Mouse (Mus musculus) megakaryocyte-erythroid progenitor cell, adult 5-6 weeks (primary cell): ENCODE results near the gene Mknk2. TPM values are rescaled to one million over a fixed set of nuclear protein-coding genes. Genes with fewer than 3 reads are reported as not detected.

Experiments used
- ATAC-seq: replicated peaks from 2 replicates; pipeline ENCODE4 v1.8.0; 2016; ENCODE audit warnings: mild to moderate bottlenecking, inconsistent platforms; ENCODE audit not compliant: severe bottlenecking, poor library complexity, low FRiP score, low TSS enrichment
- total RNA-seq, 2 experiments: library from RNA; stranded (forward) in 1 of 2; stranded (reverse) in 1 of 2; fragments of 200-1000, 215-1000 nt in 1 of 2; fragments of >200 nt in 1 of 2; fragmentation: Nextera tagmentation in 1 of 2; gene quantifications; 2 replicates each; pipeline ENCODE4 v1.2.3; 2014 to 2017

The Mknk2 gene
- total RNA-seq, 2 experiments from 2014 or later = 117 to 158 TPM

- no peak for ATAC-seq
Observed at GRCm38 (mm10) chr10:80693401-80694045, 15.6 kb upstream of the Mknk2 start.

DNA sequence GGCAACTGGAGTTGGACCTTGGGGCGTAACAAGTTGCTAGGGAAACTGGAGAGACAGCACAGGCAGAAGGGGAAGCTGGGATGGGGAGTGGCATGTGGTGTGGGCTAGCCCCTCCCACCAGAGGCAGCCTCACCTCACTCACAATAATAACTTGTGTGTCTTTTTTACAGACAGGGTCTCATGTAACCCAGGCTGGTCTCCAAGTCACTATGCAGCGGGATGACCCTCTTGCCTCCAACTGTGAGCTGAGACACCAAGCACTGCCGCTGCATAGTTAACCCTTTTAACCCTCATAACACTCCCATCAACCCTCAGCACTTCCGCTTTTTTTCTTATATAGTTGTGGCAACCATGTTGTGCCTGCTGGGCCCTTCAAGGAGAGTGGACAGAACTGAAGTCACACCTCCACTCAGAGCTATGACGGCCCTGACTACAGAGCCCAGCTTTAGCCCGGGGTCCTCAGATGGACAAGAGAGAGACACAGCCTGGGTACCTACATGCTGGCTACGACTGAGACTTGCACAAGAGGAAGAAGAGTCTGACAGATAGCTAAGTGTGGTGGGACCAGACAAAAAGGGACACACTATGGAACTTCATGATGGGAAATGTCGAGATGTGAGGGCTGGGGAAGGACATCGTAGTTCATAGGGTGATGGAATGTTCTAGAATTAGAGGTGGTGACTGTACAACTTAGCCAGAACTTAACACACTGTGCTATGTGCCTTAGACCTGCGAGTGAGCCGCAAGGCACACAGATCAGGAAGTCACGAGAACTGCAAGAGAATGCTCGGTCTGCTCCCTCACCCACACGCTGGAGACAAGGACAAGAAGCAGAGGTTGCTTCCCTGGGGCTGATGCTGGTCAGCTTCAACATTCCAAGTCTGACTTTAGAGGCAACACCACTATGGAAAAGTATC lies 14.6 kb upstream of the Mknk2 start:
- ATAC-seq = no peak; the same call in 1 of the 2 replicates

DNA sequence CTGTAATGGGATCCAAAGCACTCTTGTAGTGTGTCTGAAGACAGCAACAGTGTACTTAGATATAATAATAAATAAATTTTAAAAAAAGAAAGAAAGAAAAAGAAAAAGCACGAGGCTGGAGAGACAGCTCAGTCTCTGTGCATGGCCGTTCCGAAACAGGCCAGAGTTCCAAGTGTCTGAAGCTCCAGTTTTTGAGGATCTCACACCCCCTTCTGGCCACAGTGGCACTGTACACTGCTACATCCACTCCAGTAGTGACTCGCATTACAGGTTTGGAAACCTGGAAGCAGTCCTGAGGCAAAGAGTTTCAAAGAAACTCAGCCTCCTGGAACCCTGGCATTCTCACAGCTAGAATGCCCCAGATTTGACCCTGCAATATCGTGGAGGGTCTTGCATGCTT lies 9.9 kb upstream of the Mknk2 start:
- 0 out of 2 replicates have a peak, but pooled peaks have one; percentile 46 for ATAC-seq

DNA sequence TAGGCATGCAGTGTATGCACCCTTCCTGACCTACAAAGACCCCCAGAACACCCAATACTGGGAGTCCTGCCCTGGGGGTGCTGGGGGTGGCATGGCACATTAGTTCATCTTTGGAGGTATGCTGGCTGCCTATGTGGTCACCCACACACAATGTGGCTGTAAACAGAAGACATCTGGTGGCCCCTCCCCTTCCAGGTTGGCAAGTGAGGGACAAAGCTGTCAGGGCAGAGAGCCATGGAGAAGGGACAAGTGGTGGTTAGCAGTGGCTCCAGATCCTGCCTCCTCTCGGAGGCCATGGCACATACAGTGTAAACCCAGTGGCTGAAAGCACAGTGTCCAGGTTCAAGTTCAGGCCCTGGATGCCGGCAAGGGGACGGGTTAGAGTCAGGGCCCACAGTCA lies 8.7 kb upstream of the Mknk2 start:
- ATAC-seq = no peak

DNA sequence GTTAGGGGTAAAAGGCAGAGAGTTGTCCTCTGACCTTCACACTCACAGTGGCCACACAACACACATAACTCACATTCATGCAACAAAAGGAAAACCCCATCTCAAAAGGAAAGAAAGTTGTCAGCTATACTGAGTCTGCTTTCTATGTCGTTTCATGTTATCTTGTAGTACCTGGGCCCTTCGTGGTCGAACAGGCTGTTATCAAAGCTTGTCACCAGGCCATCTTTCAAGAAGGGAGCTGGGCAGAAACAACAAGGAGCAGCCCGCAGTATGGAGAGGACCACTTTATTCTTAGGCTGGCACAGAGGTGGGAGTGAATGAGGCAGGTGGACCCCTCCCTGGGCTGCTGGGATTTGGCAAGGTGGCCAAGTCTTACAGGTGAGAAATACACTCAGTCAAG lies 7.1 kb upstream of the Mknk2 start:
- ATAC-seq = peak; percentile 75

GRCm38 (mm10) chr10:80684214-80684613 lies 6.3 kb upstream of the Mknk2 start:
- ATAC-seq = peak; percentile 60

DNA sequence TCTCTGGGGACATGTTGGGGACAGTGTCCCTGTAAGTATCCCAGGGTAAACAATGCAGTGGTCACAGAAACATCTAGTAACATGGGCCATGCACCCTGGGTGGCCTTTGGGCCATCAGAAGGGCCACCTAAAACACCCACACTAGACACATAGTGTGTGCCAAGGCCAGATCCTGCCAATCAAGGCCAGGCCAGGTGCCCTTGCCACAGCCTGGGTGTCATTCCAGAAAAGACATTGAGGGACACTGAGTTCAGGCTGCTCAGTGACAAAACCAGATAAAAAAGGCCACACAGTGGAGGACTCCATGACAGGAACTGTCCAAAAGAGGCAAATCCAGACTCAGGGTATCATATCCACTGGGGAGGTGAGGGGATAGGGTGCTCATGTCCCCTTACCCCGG lies 5.7 kb upstream of the Mknk2 start:
- no peak for ATAC-seq

DNA sequence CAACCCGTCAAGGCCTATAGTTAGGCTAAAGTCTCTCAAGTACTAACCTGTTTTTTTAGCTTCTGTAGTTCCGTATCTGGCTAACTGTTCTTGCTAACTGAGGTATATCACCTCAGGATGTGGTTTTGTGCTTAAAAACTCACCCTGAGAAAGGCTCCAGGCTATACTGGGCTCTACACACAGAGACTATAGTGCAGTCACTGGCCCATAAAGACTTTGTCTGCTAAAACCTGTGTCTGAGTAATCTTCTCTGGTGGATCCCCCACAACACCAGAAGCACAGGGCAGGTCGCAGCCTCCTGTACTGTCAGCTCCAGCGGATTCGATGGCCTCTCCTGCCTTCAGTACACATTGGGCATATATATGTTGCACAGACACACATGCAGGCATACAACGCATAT lies 4.1 kb upstream of the Mknk2 start:
- ATAC-seq = no peak

DNA sequence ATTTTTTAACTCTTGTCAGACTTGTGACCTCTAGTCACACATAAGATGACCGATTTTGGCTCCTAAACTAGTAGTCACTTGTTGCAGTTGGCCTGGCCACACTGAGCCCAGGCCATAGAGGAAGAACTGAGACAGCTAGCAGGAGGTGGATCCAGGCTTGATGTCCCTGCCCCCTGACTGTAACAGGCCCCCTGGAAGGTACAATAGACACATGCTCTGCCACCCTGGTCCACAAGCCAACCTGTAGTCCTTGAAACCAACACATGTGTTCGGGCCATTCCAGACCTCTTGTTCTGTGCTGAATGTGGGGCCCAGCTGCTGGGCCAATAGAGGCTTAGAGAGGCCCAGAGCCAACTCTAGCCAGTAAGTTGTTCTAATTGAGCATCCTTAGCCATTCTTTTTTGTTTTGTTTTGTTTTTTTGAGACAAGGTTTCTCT lies 2.4 kb upstream of the Mknk2 start:
- no peak for ATAC-seq

DNA sequence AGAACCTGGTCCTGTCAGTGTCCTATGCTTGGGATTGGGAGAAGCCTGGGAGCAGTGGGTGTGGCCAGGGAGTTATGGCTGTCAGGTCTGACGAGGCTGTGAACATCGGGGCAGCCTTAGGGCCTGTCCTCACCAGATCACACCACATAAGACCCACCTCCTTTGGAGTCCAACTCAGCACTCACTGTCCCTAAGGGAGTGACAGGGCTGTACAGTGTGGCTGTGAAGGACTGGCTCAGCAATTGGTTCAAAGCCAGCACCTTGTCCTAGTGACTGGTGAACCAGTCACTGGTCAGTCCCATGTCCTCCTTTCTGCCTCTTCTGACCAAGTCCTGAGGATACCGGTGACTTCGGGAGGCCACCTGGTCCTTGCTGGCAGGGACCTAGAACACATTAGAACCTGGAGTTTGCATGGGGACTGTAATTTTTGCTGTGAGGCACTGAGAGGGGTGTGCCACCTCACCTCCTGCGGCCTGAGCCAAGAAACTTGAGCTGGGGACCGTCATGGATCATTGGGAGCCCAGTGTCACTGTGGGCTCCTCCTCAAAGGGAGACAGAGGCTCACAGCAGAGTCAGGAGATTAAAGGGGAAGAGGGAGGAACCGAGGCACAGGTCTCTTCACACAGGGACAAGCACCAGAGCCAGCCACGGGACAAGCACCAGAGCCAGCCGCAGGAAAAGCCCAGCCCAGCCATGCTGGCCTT lies 1.8 kb upstream of the Mknk2 start:
- no peak for ATAC-seq

- ATAC-seq = no peak
Observed at GRCm38 (mm10) chr10:80678601-80679377, 877 bp upstream of the Mknk2 start.

GRCm38 (mm10) chr10:80677128-80677875 lies 610 bp downstream of the Mknk2 start:
- no peak for ATAC-seq

DNA sequence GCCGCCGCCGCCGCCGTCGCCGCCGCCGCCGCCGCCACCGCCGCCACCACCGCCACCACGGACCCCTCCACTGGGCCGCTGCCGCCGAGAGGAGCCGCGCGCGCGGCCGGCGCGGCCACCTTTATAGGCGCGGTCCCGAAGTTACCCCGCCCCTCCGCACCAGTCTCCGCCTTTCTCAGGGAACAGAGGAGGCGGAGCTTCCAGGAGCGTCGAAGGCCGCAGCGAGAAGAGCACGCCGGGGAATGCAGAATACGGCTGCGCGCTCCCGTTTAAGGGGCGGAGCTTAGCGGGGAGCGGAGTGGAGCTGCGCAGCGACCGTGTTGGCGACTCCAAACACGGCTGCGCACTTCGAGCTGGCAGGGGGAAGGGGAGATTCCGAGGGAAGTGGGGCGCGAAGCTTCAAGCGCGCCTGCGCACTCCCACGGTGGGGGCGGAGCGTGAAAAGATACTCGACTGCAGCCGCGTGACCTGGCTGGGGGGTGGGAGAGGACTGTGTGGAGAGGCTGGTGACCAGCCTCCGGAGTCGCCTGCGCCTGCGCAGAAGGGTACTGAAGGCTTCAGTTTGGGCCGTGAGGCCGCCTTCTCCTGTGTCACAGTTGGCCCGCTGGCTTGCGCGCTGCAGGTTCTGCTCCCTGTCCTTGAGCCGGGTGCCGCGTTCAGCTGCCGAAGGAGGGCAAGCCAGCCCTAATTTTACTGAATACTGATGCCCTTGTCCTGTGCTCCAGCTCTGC lies 1.5 kb downstream of the Mknk2 start:
- peak; percentile 62 for ATAC-seq

DNA sequence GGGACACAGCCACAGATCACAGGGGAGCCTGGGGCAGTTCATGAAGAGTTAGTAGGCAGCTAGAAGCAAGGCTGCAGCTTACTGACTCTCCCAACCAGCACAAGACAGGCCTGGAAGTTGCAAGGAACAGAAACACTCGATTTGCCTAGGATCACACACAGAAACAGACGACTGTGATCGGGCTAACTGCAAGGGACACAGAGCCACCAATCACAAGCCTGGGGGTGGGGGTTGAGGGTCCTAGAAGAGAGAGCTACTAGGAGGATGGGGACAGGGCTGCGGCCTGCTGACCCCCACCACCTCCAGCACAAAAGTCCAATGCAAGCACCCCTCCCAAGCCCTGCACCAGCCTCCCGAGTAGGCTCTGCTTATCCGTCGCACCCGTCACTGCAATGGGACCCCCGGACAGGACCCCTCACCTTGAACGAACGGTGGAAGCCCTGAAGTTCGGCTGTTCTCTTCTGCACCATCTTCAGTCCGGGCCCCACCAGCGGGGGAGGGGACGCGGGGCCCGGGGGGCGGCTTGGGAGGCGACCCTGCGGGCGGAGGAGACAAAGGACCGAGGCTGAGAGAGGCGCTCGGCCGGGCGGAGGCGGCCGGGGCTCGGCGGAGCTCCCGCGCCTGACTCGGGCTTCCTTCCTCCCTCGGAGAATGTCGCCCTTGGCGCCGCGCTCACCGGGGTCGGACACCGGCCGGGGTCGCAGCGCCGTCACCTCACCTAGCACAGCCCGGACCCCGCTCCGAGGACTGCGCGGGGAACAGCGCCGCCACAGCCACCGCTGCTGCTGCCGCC lies 2.3 kb downstream of the Mknk2 start:
- ATAC-seq = no peak

DNA sequence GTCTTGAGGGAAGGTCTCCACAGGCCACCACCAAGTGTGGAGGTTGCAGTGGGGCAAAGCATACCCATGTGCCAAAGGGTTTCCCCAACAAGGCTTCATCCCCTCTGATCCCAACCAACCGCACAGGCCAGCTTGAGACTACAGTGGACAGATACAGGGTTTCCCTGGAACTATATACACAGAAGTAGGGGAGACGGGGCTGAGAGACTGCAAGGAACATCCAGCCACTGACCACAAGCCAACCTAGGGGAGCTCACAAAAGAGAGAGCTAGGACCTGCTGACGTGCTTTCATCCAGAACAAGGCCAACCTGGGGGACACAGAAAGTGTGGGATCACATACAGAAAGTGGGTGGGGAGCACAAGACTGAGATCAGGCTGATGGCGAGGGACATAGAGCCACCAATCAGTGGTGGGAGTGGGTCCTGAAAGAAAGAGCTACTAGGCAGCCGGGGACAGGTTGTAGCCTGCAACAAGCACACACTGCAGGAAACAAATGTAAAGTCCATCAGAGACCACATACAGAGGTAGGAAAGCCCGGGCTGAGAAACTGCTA lies 3.0 kb downstream of the Mknk2 start:
- ATAC-seq = no peak

DNA sequence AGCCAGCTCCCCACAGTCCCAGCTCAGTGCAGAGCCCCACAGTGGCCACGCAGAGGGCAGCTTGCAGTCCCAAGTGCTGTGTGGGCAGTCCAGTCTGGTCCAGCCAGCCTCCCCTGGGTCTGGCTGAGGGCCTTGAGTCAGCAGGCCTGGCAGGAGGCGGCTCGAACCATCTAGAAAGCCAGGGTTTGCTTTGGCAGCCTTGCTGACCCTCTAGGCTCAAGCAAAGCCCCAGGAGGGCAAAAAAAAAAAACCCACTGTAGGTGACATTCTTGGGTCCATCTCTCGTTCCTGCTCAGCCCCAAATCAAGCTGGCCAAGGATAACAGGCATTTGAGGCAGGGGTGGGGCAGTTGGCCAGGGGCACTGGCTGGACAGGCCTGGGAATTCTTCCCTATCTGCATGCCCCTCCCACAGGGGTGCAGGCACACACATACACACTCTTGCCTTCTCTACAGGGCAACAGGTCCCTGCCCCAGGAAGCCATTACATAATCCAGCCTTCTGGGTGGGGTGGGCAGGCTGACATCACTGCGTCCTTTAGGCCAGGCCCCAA lies 3.7 kb downstream of the Mknk2 start:
- ATAC-seq = no peak

DNA sequence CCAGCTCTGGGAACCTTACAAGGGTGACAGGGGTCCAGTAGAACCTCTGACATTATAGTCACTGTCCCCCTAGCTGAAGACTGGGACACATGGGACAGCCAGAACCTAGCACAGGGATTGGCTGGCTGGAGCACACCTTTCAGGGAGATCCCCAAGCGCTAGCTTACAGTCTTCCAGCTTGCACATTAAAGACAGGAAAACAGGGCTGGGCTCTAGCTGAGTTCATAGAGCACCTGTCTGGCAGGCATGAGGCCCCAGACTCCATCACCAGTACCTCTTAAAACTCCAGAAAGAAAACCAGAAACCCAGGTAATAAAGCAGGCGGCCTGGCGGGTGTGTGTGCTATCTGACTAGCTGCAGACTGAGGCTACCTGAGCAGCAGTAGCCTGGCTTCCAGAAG lies 4.2 kb downstream of the Mknk2 start:
- ATAC-seq = no peak
